Mouse (Mus musculus) embryonic facial prominence, embryonic 11.5 days (tissue): ENCODE measurements around the gene C1qtnf1. TPM values are rescaled to one million over a fixed set of nuclear protein-coding genes. Genes with fewer than 3 reads are reported as not detected.

ENCODE experiments used
- ATAC-seq: fragments of 200-750 bp; cut with Nextera tagmentation; replicated peaks from 2 replicates; pipeline ENCODE4 v1.8.0; 2017; ENCODE audit warnings: low read depth; ENCODE audit not compliant: insufficient number of reproducible peaks, low FRiP score, low TSS enrichment
- DNase-seq: peaks from one replicate; pipeline ENCODE4 v3.0.0-alpha.2; 2015; ENCODE audit warnings: low spot score
- H3K27ac ChIP-seq: fragments of 300-500 bp; sonication (generic); replicated peaks from 2 replicates; pipeline ENCODE4 v1.5.1; 2014; ENCODE audit warnings: mild to moderate bottlenecking, low read depth, low read length, control low read depth
- H3K27me3 ChIP-seq: fragments of 300-500 bp; sonication (generic); 2 replicates; pipeline ENCODE4 v1.6.1; 2014; ENCODE audit warnings: mild to moderate bottlenecking, low read length, moderate library complexity, mixed read lengths; ENCODE audit not compliant: control insufficient read depth, insufficient read depth
- H3K36me3 ChIP-seq: fragments of 300-500 bp; sonication (generic); replicated peaks from 2 replicates; pipeline ENCODE4 v1.6.1; 2014; ENCODE audit warnings: low read depth, mild to moderate bottlenecking, low read length, moderate library complexity, mixed read lengths; ENCODE audit not compliant: control insufficient read depth, insufficient read depth
- H3K4me1 ChIP-seq: fragments of 300-500 bp; sonication (generic); 2 replicates; pipeline ENCODE4 v1.6.1; 2014; ENCODE audit warnings: low read length, mixed read lengths; ENCODE audit not compliant: control insufficient read depth, insufficient read depth
- H3K4me2 ChIP-seq: fragments of 300-500 bp; sonication (generic); 2 replicates; pipeline ENCODE4 v1.6.1; 2014; ENCODE audit warnings: low read depth, mild to moderate bottlenecking, control low read depth, low read length, moderate library complexity
- H3K4me3 ChIP-seq: fragments of 300-500 bp; sonication (generic); 2 replicates; pipeline ENCODE4 v1.5.1; 2014; ENCODE audit warnings: low read depth, low read length, control low read depth
- H3K9ac ChIP-seq: fragments of 300-500 bp; sonication (generic); replicated peaks from 2 replicates; pipeline ENCODE4 v1.6.1; 2014; ENCODE audit warnings: mild to moderate bottlenecking, control low read depth, low read length
- H3K9me3 ChIP-seq: fragments of 300-500 bp; sonication (generic); replicated peaks from 2 replicates; pipeline ENCODE4 v1.6.1; 2016; ENCODE audit warnings: mild to moderate bottlenecking, low read length, inconsistent platforms, mixed read lengths; ENCODE audit not compliant: control insufficient read depth
- WGBS: fragments of 180-500 bp; shearing (Covaris S2); extraction: QIAGEN DNeasy Blood & Tissue Kit; methylation state at CpG from one replicate; pipeline ENCODE4 v1.1.7; 2014; 5-methylcytosine and 5-hydroxymethylcytosine counted together
- polyA plus RNA-seq: library from polyadenylated mRNA; unstranded; fragments of >200 nt; fragmentation: Nextera tagmentation; extraction: Ambion mirVana; gene quantifications from 2 replicates; pipeline ENCODE4 v1.2.1, GENCODE M21; 2014

Gene C1qtnf1
- polyA plus RNA-seq, 1 experiment from 2014 or later = 5.0 TPM

DNA sequence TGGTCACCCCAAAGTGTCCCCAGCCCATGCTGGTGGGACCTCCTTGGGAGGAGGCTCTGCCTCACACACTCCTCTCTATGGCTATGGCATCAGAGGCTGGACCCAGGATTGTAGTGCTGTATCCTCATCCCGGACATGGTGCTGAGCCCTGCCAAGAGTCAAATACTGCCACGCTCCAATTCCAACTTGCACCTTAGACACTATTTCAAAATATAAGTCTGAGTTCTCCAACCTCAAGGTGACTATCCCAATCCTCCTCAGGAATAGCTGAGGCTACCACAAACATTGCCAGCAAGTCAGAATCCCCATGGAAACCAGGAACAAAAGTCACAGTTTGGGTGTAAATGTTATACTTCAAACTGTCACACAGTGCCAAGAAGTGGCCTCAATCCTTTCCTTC is 15.4 kb upstream of the C1qtnf1 start:
- DNase-seq (no peak), ATAC-seq (no peak)
- Histone ChIP-seq H3K4me3 (no peak overlapping the region), H3K27ac (no peak overlapping the region), H3K4me1 (peaks cover 1% of the 10 kb centered on the region; the same call in 1 of the 2 replicates), H3K9ac (no peak overlapping the region), H3K36me3 (no peaks in the 10 kb centered on the region; the same call in none of the 2 replicates), H3K4me2 (no peak overlapping the region), H3K9me3 (no peaks in the 10 kb centered on the region), H3K27me3 (no peaks in the 10 kb centered on the region)
- 93% methylated on average over 2 of the region's 2 CpGs for WGBS

DNA sequence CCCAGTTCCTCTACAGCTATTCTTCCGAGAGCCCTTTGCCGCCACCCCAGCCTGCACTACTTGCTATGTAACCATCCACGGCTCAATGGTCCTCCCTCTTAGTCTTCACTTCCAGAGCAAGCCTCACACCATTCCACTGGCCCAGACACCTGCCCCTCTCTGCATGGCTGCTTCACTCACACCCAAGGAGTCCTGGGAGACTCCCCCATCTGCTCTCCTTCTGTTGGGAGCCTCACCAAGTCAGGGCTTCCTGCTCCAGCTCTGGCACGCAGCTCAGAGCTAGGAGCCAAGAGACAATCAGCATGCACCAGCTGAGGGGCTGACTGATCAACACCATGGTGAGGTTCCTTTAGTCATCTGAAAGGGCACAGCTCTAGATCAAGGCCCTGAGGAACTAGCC is 14.9 kb upstream of the C1qtnf1 start:
- no peak for ATAC-seq
- DNase-seq = no peak
- Histone ChIP-seq H3K4me3 (no peak overlapping the region), H3K4me2 (no peak overlapping the region), H3K4me1 (peaks cover 6% of the 10 kb centered on the region; the same call in 1 of the 2 replicates), H3K9ac (no peak overlapping the region), H3K9me3 (no peaks in the 10 kb centered on the region), H3K27me3 (no peaks in the 10 kb centered on the region), H3K27ac (no peak overlapping the region), H3K36me3 (no peaks in the 10 kb centered on the region; the same call in none of the 2 replicates)
- WGBS = 83% methylated on average over 4 of the region's 4 CpGs

DNA sequence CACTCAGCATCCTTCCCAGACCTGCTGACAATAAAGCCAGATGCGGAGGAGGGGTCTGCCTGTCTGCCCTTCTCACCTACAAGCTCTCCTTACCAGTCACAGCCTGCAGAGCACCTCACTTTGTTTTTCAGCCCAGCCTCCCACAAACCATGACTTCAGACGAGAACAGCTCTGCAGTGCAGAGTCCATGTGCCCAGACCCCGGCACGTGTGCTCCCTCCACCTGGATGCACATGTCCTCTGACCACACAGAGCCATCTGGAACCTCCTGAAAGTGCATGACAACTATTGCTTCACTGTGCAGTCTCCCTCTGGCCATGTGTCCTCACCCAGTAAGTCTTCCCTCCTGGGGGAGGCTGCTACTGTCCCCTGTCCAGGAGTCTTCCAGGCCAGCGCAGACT is 13.7 kb upstream of the C1qtnf1 start:
- no peak for ATAC-seq
- Histone ChIP-seq H3K9me3 (no peaks in the 10 kb centered on the region), H3K27ac (no peak overlapping the region), H3K9ac (no peak overlapping the region), H3K4me3 (no peak overlapping the region), H3K4me1 (peaks cover 6% of the 10 kb centered on the region; the same call in 1 of the 2 replicates), H3K4me2 (no peak overlapping the region), H3K36me3 (no peaks in the 10 kb centered on the region; the same call in none of the 2 replicates), H3K27me3 (no peaks in the 10 kb centered on the region)
- no peak for DNase-seq
- 94% methylated on average over 5 of the region's 5 CpGs for WGBS

DNA sequence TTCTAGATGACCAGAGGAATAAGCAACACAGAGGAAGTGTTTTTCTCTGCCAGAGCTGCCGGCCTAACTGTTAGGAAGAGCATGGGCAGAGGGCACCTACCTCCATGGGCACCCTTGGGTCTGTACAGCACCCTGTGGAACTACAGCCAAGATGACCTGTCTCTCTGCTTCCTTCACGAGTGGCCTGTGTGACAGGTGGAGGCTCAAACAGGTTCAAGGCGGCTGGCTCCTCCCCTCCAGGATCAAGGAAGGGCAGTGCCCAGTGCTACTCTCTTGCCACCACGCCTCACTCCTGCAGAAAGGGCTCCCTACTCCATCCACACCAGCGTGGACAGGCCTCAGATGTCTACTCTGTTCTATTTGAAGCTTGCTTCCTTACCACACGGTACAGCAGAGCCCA is 12.4 kb upstream of the C1qtnf1 start:
- H3K9me3 ChIP-seq = no peaks in the 10 kb centered on the region
- ATAC-seq (no peak), DNase-seq (no peak)
- 85% methylated on average over 6 of the region's 6 CpGs for WGBS
- H3K27me3 ChIP-seq = no peaks in the 10 kb centered on the region
- no peaks in the 10 kb centered on the region; the same call in 1 of the 2 replicates for H3K36me3 ChIP-seq
- no peak overlapping the region for H3K9ac ChIP-seq
- H3K4me3 ChIP-seq = no peak overlapping the region
- peaks cover 6% of the 10 kb centered on the region; the same call in 1 of the 2 replicates for H3K4me1 ChIP-seq
- no peak overlapping the region for H3K27ac ChIP-seq
- H3K4me2 ChIP-seq = no peak overlapping the region

DNA sequence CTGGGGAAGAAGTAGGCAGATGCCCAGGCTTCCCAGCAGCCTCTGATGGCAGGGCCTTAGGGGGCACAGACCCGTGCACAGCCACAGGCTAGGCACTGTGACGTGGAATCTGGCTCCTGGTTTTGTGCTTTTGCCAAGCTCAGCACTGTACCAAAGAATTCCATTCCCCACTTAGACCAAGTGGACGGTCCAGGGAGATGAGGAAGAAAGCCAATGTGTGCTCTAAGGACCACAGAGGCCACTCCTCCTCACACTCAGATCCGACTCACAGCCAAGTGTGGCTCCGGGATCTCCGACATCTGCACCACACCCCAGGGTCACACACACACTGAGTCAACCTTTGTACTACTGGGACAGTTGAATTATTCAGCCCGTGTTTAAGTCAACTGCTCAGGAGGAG is 12.0 kb upstream of the C1qtnf1 start:
- DNase-seq (no peak), ATAC-seq (no peak)
- Histone ChIP-seq H3K27me3 (no peaks in the 10 kb centered on the region), H3K27ac (no peak overlapping the region), H3K4me1 (peaks cover 6% of the 10 kb centered on the region; the same call in 1 of the 2 replicates), H3K9ac (no peak overlapping the region), H3K36me3 (no peaks in the 10 kb centered on the region; the same call in 1 of the 2 replicates), H3K4me2 (no peak overlapping the region), H3K4me3 (no peak overlapping the region), H3K9me3 (no peaks in the 10 kb centered on the region)
- WGBS = 85% methylated on average over 7 of the region's 7 CpGs

DNA sequence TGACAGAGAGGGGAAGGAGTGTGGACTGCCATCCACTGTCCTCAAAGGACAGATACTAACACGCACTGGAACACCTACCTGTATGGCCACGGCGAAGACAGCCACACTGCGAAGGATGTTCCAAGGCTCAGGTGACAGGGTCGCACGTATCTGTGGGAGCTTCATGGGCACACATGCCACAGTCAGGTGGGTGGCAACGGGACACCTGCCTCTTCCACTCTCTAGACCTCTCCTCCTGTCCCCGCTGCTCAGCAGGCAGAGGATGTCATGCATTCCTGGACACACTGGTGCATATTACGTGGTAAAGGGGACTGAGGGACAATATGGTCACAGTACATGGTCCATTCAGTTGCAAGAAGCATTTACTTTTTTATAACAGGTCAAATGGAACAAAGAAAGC is 10.5 kb upstream of the C1qtnf1 start:
- 91% methylated on average over 9 of the region's 9 CpGs for WGBS
- no peak overlapping the region for H3K27ac ChIP-seq
- ATAC-seq (no peak), DNase-seq (no peak)
- H3K4me2 ChIP-seq = peak overlapping the region; percentile 60
- peaks cover 6% of the 10 kb centered on the region; the same call in 1 of the 2 replicates for H3K4me1 ChIP-seq
- H3K9me3 ChIP-seq = no peaks in the 10 kb centered on the region
- no peaks in the 10 kb centered on the region; the same call in 1 of the 2 replicates for H3K36me3 ChIP-seq
- no peaks in the 10 kb centered on the region for H3K27me3 ChIP-seq
- H3K9ac ChIP-seq = peak overlapping the region; percentile 9; the same call in 1 of the 2 replicates
- no peak overlapping the region; the same call in 1 of the 2 replicates for H3K4me3 ChIP-seq

DNA sequence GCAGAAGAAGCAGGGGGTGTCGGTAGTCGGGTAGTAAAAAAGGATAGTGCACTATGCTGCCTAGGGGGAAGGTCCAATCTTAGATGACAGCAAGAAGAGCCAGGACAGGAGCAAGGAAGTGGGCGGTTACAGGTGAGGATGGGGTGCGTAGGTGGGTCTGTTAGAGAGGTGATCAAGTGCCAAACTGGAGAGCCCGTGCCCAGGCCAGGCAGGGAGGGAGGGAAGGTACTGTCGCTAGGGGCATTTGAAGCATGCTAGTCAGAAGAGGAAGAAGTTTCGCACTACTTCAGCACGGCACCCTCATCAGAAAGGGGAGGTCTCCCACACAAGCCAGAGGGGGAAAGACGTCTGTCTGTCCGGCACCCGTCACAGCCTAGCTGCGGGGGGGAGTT is 9.6 kb upstream of the C1qtnf1 start:
- peak; percentile 16; the same call in 1 of the 2 replicates for ATAC-seq
- no peaks in the 10 kb centered on the region; the same call in 1 of the 2 replicates for H3K36me3 ChIP-seq
- no peak overlapping the region for H3K27ac ChIP-seq
- peak overlapping the region; percentile 95 for H3K9ac ChIP-seq
- no peak for DNase-seq
- 9% methylated on average over 12 of the region's 12 CpGs for WGBS
- H3K4me2 ChIP-seq = peak overlapping the region; percentile 60
- H3K4me3 ChIP-seq = peak overlapping the region; percentile 83
- H3K4me1 ChIP-seq = peaks cover 6% of the 10 kb centered on the region
- H3K27me3 ChIP-seq = no peaks in the 10 kb centered on the region
- no peaks in the 10 kb centered on the region for H3K9me3 ChIP-seq

DNA sequence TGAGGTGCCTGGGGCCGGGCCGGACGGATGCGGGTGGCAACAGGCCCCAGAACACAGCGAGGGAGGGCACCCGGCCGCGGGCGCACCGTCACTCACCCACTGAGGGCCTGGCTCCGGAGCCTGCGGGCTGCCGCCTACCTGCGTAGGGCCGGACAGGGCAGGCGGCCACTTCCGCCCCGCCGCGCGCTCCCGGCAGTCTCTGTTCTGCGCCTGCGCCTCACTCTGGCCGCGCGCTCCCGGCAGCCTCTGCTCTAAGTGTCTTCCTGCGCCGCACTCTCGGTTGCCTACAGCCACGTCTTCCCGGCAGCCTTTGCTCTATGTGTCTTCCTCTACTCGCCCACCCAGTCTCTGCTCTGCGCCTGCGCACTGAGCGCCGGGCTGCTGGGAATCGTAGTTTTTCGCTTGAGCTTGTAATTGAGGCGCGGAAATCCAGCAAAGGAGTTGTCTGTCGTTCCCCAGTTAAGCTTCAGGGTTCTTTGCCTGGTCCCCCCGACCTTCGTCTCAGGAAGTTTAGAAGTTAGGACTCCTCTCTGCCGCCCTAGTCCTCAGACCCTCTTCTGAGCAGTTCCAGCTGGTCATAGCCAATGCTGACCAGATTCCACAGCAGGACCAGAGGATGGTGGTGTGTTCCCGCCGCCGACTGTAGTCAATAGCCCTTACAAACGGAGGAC is 9.0 kb upstream of the C1qtnf1 start, which contains the start of gene Cant1:
Gene Cant1 (minus strand): TSS at position 253 of the 671 bp plus-strand sequence.
- no peaks in the 10 kb centered on the region for H3K27me3 ChIP-seq
- H3K27ac ChIP-seq = 0 out of 2 replicates have a peak within 1 kb of the TSS, but pooled peaks have one; percentile 41
- H3K4me3 ChIP-seq = peak within 1 kb of the TSS; percentile 83
- no peaks in the 10 kb centered on the region for H3K9me3 ChIP-seq
- ATAC-seq (peak; percentile 90), DNase-seq (peak; percentile 98)
- no peaks in the 10 kb centered on the region; the same call in 1 of the 2 replicates for H3K36me3 ChIP-seq
- WGBS = under 1% methylated on average over 43 of the region's 50 CpGs
- H3K4me1 ChIP-seq = peaks cover 10% of the 10 kb centered on the region
- H3K4me2 ChIP-seq = peak within 1 kb of the TSS; percentile 74
- H3K9ac ChIP-seq = peak within 1 kb of the TSS; percentile 95
